Mouse (Mus musculus) gastrocnemius, adult 2 months (tissue): ENCODE results near the gene Trmt112. TPM values are rescaled to one million over a fixed set of nuclear protein-coding genes. Genes with fewer than 3 reads are reported as not detected.
A peak's percentile ranks its signal among the peaks of the same experiment; 100 is the strongest.
"Not testable (repeated sequence)": the region's sequence is repeated elsewhere in the genome, so short reads cannot be mapped to it uniquely, and the experiment has no call there.

Experiments
- DNase-seq: peaks from one replicate; pipeline ENCODE4 v3.0.0; 2022
- H3K27ac ChIP-seq: fragments of 200-600 bp; 2 replicates; pipeline ENCODE4 v1.8.1; 2022; ENCODE audit warnings: mild to moderate bottlenecking
- H3K4me3 ChIP-seq: fragments of 200-600 bp; 2 replicates; pipeline ENCODE4 v1.8.1; 2022; ENCODE audit warnings: mild to moderate bottlenecking, moderate library complexity
- CTCF ChIP-seq: fragments of 200-600 bp; IDR thresholded peaks from 2 replicates; pipeline ENCODE4 v1.8.1; 2022; ENCODE audit warnings: antibody characterized with exemption, mild to moderate bottlenecking, moderate library complexity
- intact Hi-C: fragments of 180-260 bp; cut with DNase I; formaldehyde crosslinking; loops from one replicate; pipeline ENCODE4 v1.15.1; 2025
- total RNA-seq, 2 experiments: library from RNA; stranded (reverse); gene quantifications; 2 replicates each; pipeline ENCODE4 v1.2.3; 2021

Trmt112 gene
- total RNA-seq, 2 experiments from 2014 or later, result 32.7 to 41.3 TPM

DNA sequence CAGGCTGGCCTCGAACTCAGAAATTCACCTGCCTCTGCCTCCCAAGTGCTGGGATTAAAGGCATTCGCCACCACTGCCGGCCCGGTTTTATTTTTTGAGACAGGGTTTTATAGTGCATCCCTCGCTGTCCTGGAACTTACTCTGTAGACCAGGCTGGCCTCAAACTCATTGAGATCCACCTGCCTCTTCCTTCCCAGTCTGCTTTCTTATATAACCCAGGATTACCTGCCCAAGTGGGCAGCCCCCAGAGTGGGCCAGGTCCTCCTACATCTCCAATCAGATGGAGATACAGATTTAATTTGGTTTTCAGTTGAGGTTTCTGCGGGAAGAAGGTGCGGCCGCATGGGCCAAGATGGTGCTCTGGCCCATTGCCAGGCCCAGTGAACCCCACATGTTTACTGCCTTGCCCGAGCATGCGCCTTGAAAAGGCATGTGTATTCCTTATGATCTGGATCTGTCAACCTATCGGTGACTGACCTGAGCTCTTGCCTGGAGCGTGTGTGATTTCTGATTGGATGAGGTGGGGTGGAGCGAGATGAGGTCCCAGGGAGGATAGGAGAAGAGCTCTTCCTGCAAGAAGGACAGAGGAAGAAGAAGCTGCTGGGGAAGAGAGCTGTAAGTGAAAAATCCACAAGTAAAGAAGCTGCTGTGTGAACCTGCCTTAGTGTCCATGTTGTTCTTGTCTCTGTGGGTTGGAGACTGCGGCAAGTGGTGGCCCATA is 15.6 kb upstream of the Trmt112 start:
- H3K27ac ChIP-seq, result no peak overlapping the region
- TF ChIP-seq CTCF, result no peak
- no peak for DNase-seq
- intact Hi-C loops, result no loop called here
- no peak overlapping the region for H3K4me3 ChIP-seq

- H3K27ac ChIP-seq, DNase-seq, intact Hi-C loops: not testable (repeated sequence)
- H3K4me3 ChIP-seq, result peak overlapping the region; percentile 26
Measured at GRCm38 (mm10) chr19:6895608-6896305, 13.7 kb upstream of the Trmt112 start.

GRCm38 (mm10) chr19:6899641-6900040 is 9.9 kb upstream of the Trmt112 start:
- intact Hi-C loops, result no loop called here
- no peak for DNase-seq
- no peak for TF ChIP-seq CTCF
- Histone ChIP-seq H3K4me3 (no peak overlapping the region), H3K27ac (no peak overlapping the region)

DNA sequence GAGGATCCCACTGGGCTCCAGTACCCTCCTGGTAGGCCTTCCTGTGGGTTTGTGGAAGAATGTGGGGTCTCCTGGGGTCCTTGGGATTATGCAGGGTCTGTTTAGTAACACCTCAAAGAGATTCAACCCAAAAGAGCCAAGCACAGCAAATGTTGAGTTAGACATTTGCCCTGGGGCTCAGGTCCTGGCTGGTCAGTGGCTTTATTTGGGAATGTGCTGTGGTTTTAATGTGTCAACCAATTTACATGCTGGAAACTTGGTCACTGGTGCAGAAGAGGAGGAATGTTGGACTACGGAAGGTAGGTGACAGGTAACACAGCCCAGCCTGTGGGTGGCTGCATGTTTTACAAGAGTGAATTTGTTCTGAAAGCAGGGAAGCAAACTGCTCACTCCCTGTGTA is 6.5 kb upstream of the Trmt112 start:
- no peak for TF ChIP-seq CTCF
- no peak for DNase-seq
- Histone ChIP-seq H3K27ac (no peak overlapping the region), H3K4me3 (no peak overlapping the region)
- intact Hi-C loops, result no loop called here

DNA sequence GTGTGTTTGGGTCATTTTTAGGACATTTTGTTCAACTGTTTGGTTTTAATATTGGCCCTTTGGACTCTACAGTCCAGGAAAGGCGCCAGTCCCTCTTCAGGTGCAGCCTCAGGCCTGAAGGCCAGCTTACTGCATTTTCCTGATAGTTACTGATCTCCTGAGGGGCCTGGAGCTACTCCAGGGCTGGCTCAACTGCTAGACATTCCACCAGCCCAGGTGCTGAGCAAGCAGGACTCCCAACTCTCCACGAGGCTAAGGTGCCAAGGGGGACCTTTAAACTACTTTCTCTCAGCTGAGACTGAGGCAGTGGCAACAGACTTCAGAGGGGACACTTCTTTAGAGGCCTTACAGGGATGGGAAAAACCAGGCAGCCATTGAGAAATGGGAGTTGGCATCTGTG is 4.7 kb upstream of the Trmt112 start:
- Histone ChIP-seq H3K27ac (no peak overlapping the region), H3K4me3 (no peak overlapping the region)
- DNase-seq, result no peak
- intact Hi-C loops, result loop anchor here (5.0 kb wide), 1 partner anchor 68 kb away; no protein-coding TSS in a partner anchor
- TF ChIP-seq CTCF, result no peak

- H3K27ac ChIP-seq, result no peak overlapping the region
- no peak for TF ChIP-seq CTCF
- intact Hi-C loops, result loop anchor here (5.0 kb wide), 1 partner anchor 68 kb away; no protein-coding TSS in a partner anchor
- no peak for DNase-seq
- H3K4me3 ChIP-seq, result no peak overlapping the region
Measured at GRCm38 (mm10) chr19:6905498-6906159, 3.9 kb upstream of the Trmt112 start.

DNA sequence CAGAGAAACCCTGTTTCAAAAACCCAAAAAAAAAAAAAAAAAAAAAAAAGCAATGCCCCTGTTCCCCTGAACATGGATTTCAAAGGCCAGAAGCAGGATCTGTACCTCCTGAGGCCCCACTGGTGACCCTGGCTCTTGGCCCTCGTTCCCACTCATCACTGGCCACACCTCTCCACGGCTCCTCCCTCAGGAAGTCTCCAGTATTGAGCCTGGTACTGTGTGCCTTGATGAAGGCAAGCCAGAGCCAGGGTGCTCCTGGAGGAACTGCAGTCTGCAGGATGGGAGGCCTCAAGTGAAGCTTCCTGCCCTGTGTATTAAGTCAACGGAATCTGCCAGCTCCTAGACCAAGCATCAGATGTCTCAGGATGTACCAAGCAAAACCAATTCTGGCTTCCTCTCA is 3.3 kb upstream of the Trmt112 start:
- no peak for TF ChIP-seq CTCF
- Histone ChIP-seq H3K27ac (no peak overlapping the region), H3K4me3 (no peak overlapping the region)
- intact Hi-C loops, result loop anchor here (5.0 kb wide), 1 partner anchor 69 kb away; no protein-coding TSS in a partner anchor
- DNase-seq, result no peak

DNA sequence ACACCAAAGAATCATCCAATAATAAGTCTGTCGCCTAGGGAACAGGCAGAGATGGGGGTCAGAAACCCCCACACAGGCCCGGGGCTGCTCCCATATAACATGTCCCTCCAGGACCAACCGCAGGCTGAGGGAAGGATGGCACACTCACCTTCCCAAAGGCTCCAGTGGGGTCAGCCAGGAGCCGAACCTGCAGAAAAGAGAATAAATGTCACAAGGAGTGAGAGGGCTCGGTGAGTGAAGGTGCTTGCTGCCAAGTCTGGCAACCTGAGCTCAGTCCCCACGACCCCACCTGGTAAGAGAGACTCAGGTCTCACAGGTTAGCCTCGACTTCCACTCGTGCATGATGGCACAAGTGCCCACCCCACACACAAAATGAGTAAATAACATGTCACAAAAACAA is 2.4 kb upstream of the Trmt112 start:
- Histone ChIP-seq H3K27ac (no peak overlapping the region), H3K4me3 (no peak overlapping the region)
- no peak for TF ChIP-seq CTCF
- no peak for DNase-seq
- intact Hi-C loops, result loop anchor here (5.0 kb wide), 1 partner anchor 70 kb away; no protein-coding TSS in a partner anchor

DNA sequence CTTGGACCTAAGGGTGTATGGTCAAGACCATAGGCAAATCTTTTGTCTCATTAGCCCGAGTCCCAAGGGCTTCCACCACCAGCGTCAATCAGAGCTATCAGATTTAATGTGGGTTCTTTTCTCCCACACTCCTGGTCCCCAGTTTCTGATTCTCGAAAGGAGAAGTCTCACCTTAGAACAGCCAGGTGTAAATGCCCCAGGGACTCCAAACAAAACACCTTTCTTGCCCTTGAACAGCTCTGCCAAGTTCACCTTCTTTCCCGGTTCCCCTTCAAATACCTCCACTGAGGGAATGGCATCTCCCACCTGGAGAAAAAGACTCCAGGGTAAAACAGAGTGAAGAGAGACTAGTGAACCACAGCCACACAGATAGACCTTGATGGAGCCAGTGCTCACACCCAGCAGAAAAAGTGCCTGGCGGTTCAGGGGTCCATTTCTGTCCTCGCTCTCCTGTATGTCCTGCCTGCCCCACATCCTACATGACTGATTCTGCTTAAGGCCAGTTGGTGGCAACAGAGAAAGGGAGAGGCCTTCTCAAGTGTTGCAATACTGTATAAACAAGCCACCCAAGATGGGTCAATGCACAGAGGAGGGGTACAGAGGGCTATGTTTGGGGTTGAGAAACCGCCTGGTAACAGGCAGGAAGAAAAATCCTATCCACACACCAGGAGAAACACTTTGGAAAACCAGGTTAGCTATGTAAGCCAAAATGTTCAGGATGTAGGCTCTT is 1.5 kb upstream of the Trmt112 start:
- Histone ChIP-seq H3K4me3 (peak overlapping the region; percentile 91), H3K27ac (peak overlapping the region; percentile 99; the same call in 1 of the 2 replicates)
- TF ChIP-seq CTCF, result no peak
- intact Hi-C loops, result loop anchor here (5.0 kb wide), 1 partner anchor 71 kb away; no protein-coding TSS in a partner anchor
- no peak for DNase-seq

DNA sequence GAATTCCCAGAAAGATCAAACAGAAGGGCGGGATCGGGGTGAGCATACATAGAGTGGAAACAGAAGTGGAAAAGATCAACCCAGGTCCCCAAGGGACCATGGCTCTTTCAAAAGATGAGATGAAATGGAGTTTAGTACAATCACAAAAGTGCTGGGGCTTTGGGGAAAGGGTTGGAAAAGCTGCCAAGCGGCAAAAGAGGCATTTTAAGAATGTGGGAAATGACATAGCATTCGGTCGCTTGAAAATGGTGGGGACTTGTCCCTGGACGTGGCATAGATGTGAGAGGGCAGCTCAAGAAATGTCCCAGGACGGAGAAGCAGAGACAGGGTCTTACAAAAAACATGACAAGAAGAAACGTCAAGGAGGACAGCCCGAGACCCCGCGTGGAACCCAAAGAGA is 477 bp upstream of the Trmt112 start:
- DNase-seq, result no peak

GRCm38 (mm10) chr19:6910306-6910705 is 808 bp downstream of the Trmt112 start:
- peak overlapping the region; percentile 99 for H3K27ac ChIP-seq

More for the DNA sequence above, 477 bp upstream of the Trmt112 start:
- TF ChIP-seq CTCF, result no peak
- Histone ChIP-seq H3K4me3 (peak overlapping the region; percentile 91), H3K27ac (peak overlapping the region; percentile 99)
- intact Hi-C loops, result loop anchor here (5.0 kb wide), 1 partner anchor 72 kb away; no protein-coding TSS in a partner anchor

More at GRCm38 (mm10) chr19:6910306-6910705, 808 bp downstream of the Trmt112 start:
- peak overlapping the region; percentile 91 for H3K4me3 ChIP-seq
- DNase-seq, result peak; percentile 65
- intact Hi-C loops, result not testable (repeated sequence)
